Mouse (Mus musculus) brain, embryonic 14.5 days (tissue): ENCODE measurements around the gene Haus2.

Source experiments
- CTCF ChIP-seq: fragments of 200-500 bp; IDR thresholded peaks from 2 replicates; pipeline ENCODE4 v1.5.1; 2012; ENCODE audit warnings: inconsistent platforms, mild to moderate bottlenecking, moderate library complexity, borderline replicate concordance; ENCODE audit not compliant: insufficient read depth, insufficient read length; ENCODE audit errors: extremely low read depth
- POLR2A ChIP-seq: fragments of 200-500 bp; IDR thresholded peaks from 2 replicates; pipeline ENCODE4 v1.6.1; 2012; ENCODE audit warnings: mild to moderate bottlenecking, inconsistent platforms, borderline replicate concordance; ENCODE audit not compliant: poor library complexity, insufficient read depth, insufficient read length, severe bottlenecking; ENCODE audit errors: extremely low read depth

GRCm38 (mm10) chr2:120643836-120644235, 34.7 kb downstream of the Haus2 start:
- TF ChIP-seq POLR2A = no peak
- TF ChIP-seq CTCF = no peak
